8 mouse cellular contexts compared by ENCODE assay signal in the genomic region with DNA sequence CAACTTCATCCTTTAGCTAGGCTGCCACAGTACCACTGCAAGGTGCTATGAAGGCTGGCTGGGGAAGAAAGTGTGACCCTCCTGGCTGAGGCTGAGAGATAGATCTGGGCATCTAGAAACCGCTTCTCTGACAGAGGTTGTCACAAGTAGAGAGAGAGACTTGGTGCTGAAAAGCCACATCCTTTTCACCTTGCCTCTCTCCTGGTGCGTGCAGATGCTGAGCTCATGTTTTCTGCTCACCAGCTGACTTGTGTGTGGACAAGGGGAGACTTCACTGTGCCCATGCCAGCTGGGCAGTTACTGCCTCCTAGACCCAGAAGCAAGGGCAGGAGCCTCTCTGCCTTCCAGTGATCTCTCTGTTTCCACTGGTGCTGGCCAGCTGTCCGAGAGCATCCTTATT. TPM values are rescaled to one million over a fixed set of nuclear protein-coding genes. Genes with fewer than 3 reads are reported as not detected.
A peak's percentile ranks its signal among the peaks of the same experiment; 100 is the strongest.
DNase-seq lines count a peak whose midpoint lies in the region; ATAC-seq and TF ChIP-seq lines count a peak whose summit lies in the region.
"Had no signal": no experiment of that assay in that cellular context is flagged by ENCODE, and none has a peak within 500 bp of the region (broad histone marks: within the 10 kb centered on the region; RNA-seq: fewer than 3 reads in every experiment).

No protein-coding gene starts in this region.

- no peaks in the 10 kb centered on the region for H3K9me3 ChIP-seq in lung, embryonic 14.5 days (ENCODE audit: low read depth, low read length)
- no peaks in the 10 kb centered on the region for H3K9me3 ChIP-seq in forebrain, postnatal 0 days (ENCODE audit: low read length)
- H3K9me3 ChIP-seq in liver, embryonic 14.5 days (ENCODE audit: control insufficient read depth, low read length) = no peaks in the 10 kb centered on the region
- H3K9me3 ChIP-seq: megakaryocyte, embryonic 14.5 days had no signal

- H3K9ac ChIP-seq in lung, embryonic 14.5 days = no peak overlapping the region
- H3K9ac ChIP-seq in forebrain, postnatal 0 days = 0 out of 2 replicates have a peak overlapping the region, but pooled peaks have one; percentile 2
- no peak overlapping the region for H3K9ac ChIP-seq in liver, embryonic 14.5 days (replicated peaks)

- H3K4me3 ChIP-seq in lung, embryonic 14.5 days (ENCODE audit: low read depth, low read length) = no peak overlapping the region
- no peak overlapping the region for H3K4me3 ChIP-seq in forebrain, postnatal 0 days (ENCODE audit: low read depth, low read length)
- H3K4me3 ChIP-seq in liver, embryonic 14.5 days (ENCODE audit: insufficient read depth in 1 of 2, low read depth in 2 of 2, low read length in 2 of 2) = no peak overlapping the region; a peak in 1 of 4 replicates
- H3K4me3 ChIP-seq: megakaryocyte, embryonic 14.5 days had no signal

- no peak for DNase-seq in lung, embryonic 14.5 days
- no peak for DNase-seq in lung, adult 18-20 months
- DNase-seq in forebrain, postnatal 0 days = no peak
- no peak for DNase-seq in liver, embryonic 14.5 days (ENCODE audit: low read depth in 3 of 3, low spot score in 3 of 3)
- DNase-seq in thymus, postnatal 0 days (ENCODE audit: low spot score) = peak; percentile 78
- no peak for DNase-seq in gastrocnemius, postnatal 10 days
- no peak for DNase-seq in cerebellum, postnatal 10 days

- H3K27me3 ChIP-seq in lung, embryonic 14.5 days (ENCODE audit: insufficient read depth, low read length) = no peaks in the 10 kb centered on the region
- H3K27me3 ChIP-seq in forebrain, postnatal 0 days (ENCODE audit: insufficient read depth, low read length) = no peaks in the 10 kb centered on the region
- no peaks in the 10 kb centered on the region for H3K27me3 ChIP-seq in liver, embryonic 14.5 days (ENCODE audit: control insufficient read depth, insufficient read depth, low read length)

- peaks cover 11% of the 10 kb centered on the region; the same call in 1 of the 2 replicates for H3K4me1 ChIP-seq in lung, embryonic 14.5 days (ENCODE audit: insufficient read depth)
- peaks cover 10% of the 10 kb centered on the region for H3K4me1 ChIP-seq in forebrain, postnatal 0 days (ENCODE audit: insufficient read depth)
- H3K4me1 ChIP-seq in liver, embryonic 14.5 days (replicated peaks; ENCODE audit: control insufficient read depth in 2 of 2, insufficient read depth in 2 of 2, low read length in 1 of 2) = peaks cover 8 to 40% of the 10 kb centered on the region in 2 experiments

- no peak for TF ChIP-seq EP300 in liver, embryonic 14.5 days (IDR thresholded peaks at IDR 0.05; ENCODE audit: low read depth)

- H3K36me3 ChIP-seq in lung, embryonic 14.5 days (ENCODE audit: insufficient read depth) = no peaks in the 10 kb centered on the region
- no peaks in the 10 kb centered on the region for H3K36me3 ChIP-seq in forebrain, postnatal 0 days (ENCODE audit: insufficient read depth)
- no peaks in the 10 kb centered on the region for H3K36me3 ChIP-seq in liver, embryonic 14.5 days (replicated peaks; ENCODE audit: control insufficient read depth, insufficient read depth, low read depth)

- peak overlapping the region; percentile 76 for H3K4me2 ChIP-seq in lung, embryonic 14.5 days
- H3K4me2 ChIP-seq in forebrain, postnatal 0 days (ENCODE audit: low read depth) = peak overlapping the region; percentile 98
- H3K4me2 ChIP-seq in liver, embryonic 14.5 days (ENCODE audit: low read depth) = peak overlapping the region; percentile 32

- H3K27ac ChIP-seq in lung, embryonic 14.5 days (ENCODE audit: low read depth) = no peak overlapping the region; the same call in 1 of the 2 replicates
- H3K27ac ChIP-seq in forebrain, postnatal 0 days (ENCODE audit: low read depth, low read length) = no peak overlapping the region
- no peak overlapping the region for H3K27ac ChIP-seq in liver, embryonic 14.5 days

- ATAC-seq in lung, embryonic 14.5 days (ENCODE audit: insufficient read depth) = no peak
- ATAC-seq in forebrain, postnatal 0 days = no peak
- no peak for ATAC-seq in liver, embryonic 14.5 days (ENCODE audit: insufficient read depth)

- TF ChIP-seq CTCF in lung, embryonic 14.5 days (IDR thresholded peaks at IDR 0.05; ENCODE audit: low read depth) = no peak
- no peak for TF ChIP-seq CTCF in forebrain, postnatal 0 days (IDR thresholded peaks at IDR 0.05; ENCODE audit: low read depth)
- TF ChIP-seq CTCF in liver, embryonic 14.5 days (IDR thresholded peaks at IDR 0.05; ENCODE audit: low read depth) = no peak

- WGBS in lung, embryonic 14.5 days = 76% methylated on average over 3 of the region's 3 CpGs
- WGBS in forebrain, postnatal 0 days = 67% methylated on average over 3 of the region's 3 CpGs
- WGBS in liver, embryonic 14.5 days (ENCODE audit: insufficient replicate concordance) = 55% methylated on average over 3 of the region's 3 CpGs

RNA-seq across cellular contexts. Expression of a gene that starts 3.6 kb away (rescaled TPM):
- 24.4 and 25.4 TPM in 2 replicates for polyA plus RNA-seq in lung, embryonic 14.5 days (2014; fragmentation: Nextera tagmentation; extraction: Ambion mirVana)
- 16.2 and 19.9 TPM in 2 replicates for total RNA-seq in forebrain, postnatal 0 days (2014; rRNA removed)
- polyA plus RNA-seq in forebrain, postnatal 0 days (2015; fragmentation: Nextera tagmentation; extraction: Ambion mirVana) = 6.2 and 8.0 TPM in 2 replicates
- 3.2 and 3.5 TPM in 2 replicates for polyA plus RNA-seq in liver, embryonic 14.5 days (2012; rRNA removed)
- 3.5 and 4.0 TPM in 2 replicates for polyA plus RNA-seq in liver, embryonic 14.5 days (2014; fragmentation: Nextera tagmentation; extraction: Ambion mirVana)
- 15.3 and 17.1 TPM in 2 replicates for polyA plus RNA-seq in thymus, postnatal 0 days (2015; fragmentation: Nextera tagmentation; extraction: Ambion mirVana)
- 10 to 100 TPM; 54.7 to 72.6 TPM for total RNA-seq in gastrocnemius, postnatal 10 days (2021)

Comparison
In these comparisons a context has a peak if more than half of its experiments do, and no peak if none do; other contexts are left out.
1. H3K4me2 ChIP-seq: peak in every context shown above with its lines; median percentile 98 in forebrain, postnatal 0 days; 76 in lung, embryonic 14.5 days; 32 in liver, embryonic 14.5 days.